Mouse (Mus musculus) cortical plate, adult 2 months (tissue): ENCODE results near the gene Hspb2. TPM values are rescaled to one million over a fixed set of nuclear protein-coding genes. Genes with fewer than 3 reads are reported as not detected.

Experiments
- H3K27ac ChIP-seq: fragments of 200-500 bp; 2 replicates; pipeline ENCODE4 v1.5.1; 2012; ENCODE audit warnings: low read length, control low read depth, inconsistent platforms; ENCODE audit not compliant: insufficient read depth
- H3K4me1 ChIP-seq: fragments of 200-500 bp; 2 replicates; pipeline ENCODE4 v1.6.1; 2011; ENCODE audit warnings: low read length; ENCODE audit not compliant: control insufficient read depth, insufficient read depth
- H3K4me3 ChIP-seq: fragments of 200-500 bp; 2 replicates; pipeline ENCODE4 v1.5.1; 2011; ENCODE audit warnings: mild to moderate bottlenecking, low read length, control low read depth; ENCODE audit not compliant: insufficient read depth
- CTCF ChIP-seq: fragments of 200-500 bp; IDR thresholded peaks from 2 replicates; pipeline ENCODE4 v1.5.1; 2011; ENCODE audit warnings: mild to moderate bottlenecking, control low read depth, low read length; ENCODE audit not compliant: insufficient read depth; ENCODE audit errors: extremely low read depth
- POLR2A ChIP-seq: fragments of 200-500 bp; IDR thresholded peaks from 2 replicates; pipeline ENCODE4 v1.6.1; 2011; ENCODE audit warnings: mild to moderate bottlenecking, low read length, control low read depth; ENCODE audit not compliant: insufficient read depth; ENCODE audit errors: extremely low read depth
- polyA plus RNA-seq: library from polyadenylated mRNA; depleted of rRNA; stranded (reverse); fragments of >200 nt; gene quantifications from 2 replicates; pipeline ENCODE4 v1.2.3, GENCODE M21; 2012

Gene Hspb2
- polyA plus RNA-seq, 1 experiment, result 4.9 TPM

- Histone ChIP-seq H3K4me3 (no peak overlapping the region), H3K4me1 (no peaks in the 10 kb centered on the region), H3K27ac (no peak overlapping the region)
- TF ChIP-seq CTCF (peak; percentile 79), POLR2A (no peak)
Observed at GRCm38 (mm10) chr9:50734989-50735388, 17.2 kb downstream of the Hspb2 start.

- no peak overlapping the region for H3K27ac ChIP-seq
- TF ChIP-seq POLR2A (no peak), CTCF (no peak)
- no peak overlapping the region for H3K4me3 ChIP-seq
Observed at GRCm38 (mm10) chr9:50732560-50732959, 19.6 kb downstream of the Hspb2 start.

GRCm38 (mm10) chr9:50729600-50729999 lies 22.6 kb downstream of the Hspb2 start:
- Histone ChIP-seq H3K27ac (no peak overlapping the region), H3K4me3 (no peak overlapping the region), H3K4me1 (no peaks in the 10 kb centered on the region)
- TF ChIP-seq POLR2A, result no peak

More at GRCm38 (mm10) chr9:50732560-50732959, 19.6 kb downstream of the Hspb2 start:
- no peaks in the 10 kb centered on the region for H3K4me1 ChIP-seq

- TF ChIP-seq CTCF (no peak), POLR2A (peak; percentile 21; the same call in 1 of the 2 replicates)
- Histone ChIP-seq H3K4me3 (peak overlapping the region; percentile 62), H3K27ac (no peak overlapping the region), H3K4me1 (no peaks in the 10 kb centered on the region)
Observed at GRCm38 (mm10) chr9:50727925-50728651, 24.1 kb downstream of the Hspb2 start.

- no peak overlapping the region for H3K27ac ChIP-seq
- peak overlapping the region; percentile 62 for H3K4me3 ChIP-seq
- TF ChIP-seq POLR2A, result no peak
- TF ChIP-seq CTCF, result no peak
- no peaks in the 10 kb centered on the region for H3K4me1 ChIP-seq
Observed at GRCm38 (mm10) chr9:50727171-50727924, 24.8 kb downstream of the Hspb2 start.

GRCm38 (mm10) chr9:50725921-50726590 lies 26.1 kb downstream of the Hspb2 start:
- no peak for TF ChIP-seq POLR2A
- TF ChIP-seq CTCF, result no peak
- H3K4me3 ChIP-seq, result no peak overlapping the region
- no peaks in the 10 kb centered on the region for H3K4me1 ChIP-seq
- H3K27ac ChIP-seq, result no peak overlapping the region

- TF ChIP-seq CTCF, result no peak
- TF ChIP-seq POLR2A, result no peak
- H3K4me1 ChIP-seq, result no peaks in the 10 kb centered on the region
- no peak overlapping the region for H3K4me3 ChIP-seq
- no peak overlapping the region for H3K27ac ChIP-seq
Observed at GRCm38 (mm10) chr9:50724661-50725330, 27.4 kb downstream of the Hspb2 start.

GRCm38 (mm10) chr9:50724147-50724546 lies 28.0 kb downstream of the Hspb2 start:
- no peak overlapping the region for H3K27ac ChIP-seq
- H3K4me1 ChIP-seq, result no peaks in the 10 kb centered on the region
- TF ChIP-seq POLR2A (no peak), CTCF (no peak)
- no peak overlapping the region for H3K4me3 ChIP-seq

- H3K4me3 ChIP-seq, result no peak overlapping the region
- H3K27ac ChIP-seq, result peak overlapping the region; percentile 77
- TF ChIP-seq POLR2A, result no peak
- no peak for TF ChIP-seq CTCF
- H3K4me1 ChIP-seq, result no peaks in the 10 kb centered on the region
Observed at GRCm38 (mm10) chr9:50723406-50723805, 28.7 kb downstream of the Hspb2 start.
